10 mouse cellular contexts compared by ENCODE assay signal in the genomic region with DNA sequence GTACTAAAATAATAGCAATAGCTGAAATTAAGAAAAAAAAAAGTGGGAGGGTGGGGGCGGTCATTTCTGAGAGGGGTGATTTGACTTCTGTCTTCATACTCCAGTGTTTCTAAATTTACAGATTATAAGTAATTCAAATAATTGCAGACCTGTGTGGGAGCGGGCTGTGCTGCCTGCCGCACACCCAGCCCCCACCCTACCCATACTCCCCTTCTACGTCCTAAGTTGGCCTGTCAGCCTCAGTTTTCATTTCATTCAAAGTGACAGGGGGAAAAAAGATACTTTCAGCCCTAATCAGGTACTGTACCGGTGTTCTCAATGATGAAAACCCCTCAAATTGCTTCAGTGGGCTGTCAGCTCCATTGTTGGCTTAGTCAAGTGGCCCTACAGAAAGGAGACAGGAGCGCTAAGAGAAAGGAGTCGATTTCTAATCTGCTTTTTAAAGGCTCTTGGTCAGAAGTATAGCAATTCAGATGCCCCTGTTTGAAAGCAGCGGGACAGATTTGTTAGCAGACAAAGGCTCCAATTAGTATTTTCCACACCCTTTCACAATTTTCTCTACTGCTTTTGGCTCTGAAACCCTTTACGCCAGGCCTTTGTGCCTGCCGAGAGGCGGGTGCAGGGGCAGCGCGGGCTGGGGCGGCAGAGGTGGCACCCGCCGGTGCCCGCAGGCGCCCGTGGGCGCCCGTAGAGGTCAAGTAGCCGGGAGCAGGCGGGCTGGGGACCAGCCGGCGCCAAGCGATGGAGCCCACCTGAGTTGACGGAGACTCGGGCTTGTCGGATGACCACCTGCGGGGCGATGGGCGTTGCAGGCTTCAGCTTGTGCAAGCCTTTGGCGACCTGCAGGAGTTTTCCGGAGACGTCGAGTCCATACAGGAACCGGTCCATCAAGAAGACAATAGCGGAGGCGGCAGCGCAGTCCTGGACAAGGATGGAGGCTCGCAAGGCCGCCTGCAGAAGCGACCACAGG.
DNase-seq lines count a peak whose midpoint lies in the region; ATAC-seq and TF ChIP-seq lines count a peak whose summit lies in the region.
"Had no signal": no experiment of that assay in that cellular context is flagged by ENCODE, and none has a peak within 500 bp of the region (broad histone marks: within the 10 kb centered on the region; RNA-seq: fewer than 3 reads in every experiment).

No protein-coding gene starts in this region.

- no peak for DNase-seq in heart, postnatal 36 days
- peak; percentile 48 for DNase-seq in ES-CJ7 (ENCODE audit: low read depth, low spot score)
- peak; percentile 14 for DNase-seq in fat pad, adult 2 months (ENCODE audit: extremely low read depth, low read depth, low spot score)
- DNase-seq in limb, embryonic 14.5 days (ENCODE audit: low spot score) = no peak
- no peak for DNase-seq in frontal cortex, postnatal 25 days (ENCODE audit: low spot score in 2 of 2)
- no peak for DNase-seq in urinary bladder, postnatal 14 days (ENCODE audit: low spot score)
- DNase-seq in gastrocnemius, postnatal 10 days = no peak
- DNase-seq: cerebellum, adult 2 months had no signal

- H3K27me3 ChIP-seq in heart, embryonic 13.5 days (replicated peaks) = peaks cover 37% of the 10 kb centered on the region
- peaks cover 31% of the 10 kb centered on the region for H3K27me3 ChIP-seq in limb, embryonic 14.5 days (ENCODE audit: control insufficient read depth, insufficient read depth, low read length)
- H3K27me3 ChIP-seq: CH12.LX had no signal

- intact Hi-C loops in heart, postnatal 36 days (cut with DNase I) = no loop called here

- TF ChIP-seq POLR2A in limb, embryonic 14.5 days (IDR thresholded peaks at IDR 0.05; ENCODE audit: borderline replicate concordance, extremely low read depth, insufficient read depth, insufficient read length) = no peak

- H3K4me1 ChIP-seq in heart, embryonic 13.5 days = 0 out of 2 replicates have a peak, but pooled peaks cover 8% of the 10 kb centered on the region
- no peaks in the 10 kb centered on the region for H3K4me1 ChIP-seq in limb, embryonic 14.5 days (ENCODE audit: control insufficient read depth, insufficient read depth, low read length)

- WGBS in heart, embryonic 13.5 days = 13% methylated on average over 43 of the region's 43 CpGs
- 10% methylated on average over 43 of the region's 43 CpGs for WGBS in limb, embryonic 14.5 days

- H3K36me3 ChIP-seq in heart, embryonic 13.5 days = no peaks in the 10 kb centered on the region
- H3K36me3 ChIP-seq in limb, embryonic 14.5 days (ENCODE audit: control insufficient read depth, insufficient read depth, low read length) = no peaks in the 10 kb centered on the region

- H3K4me3 ChIP-seq in heart, embryonic 13.5 days = peak overlapping the region; percentile 42
- peak overlapping the region; percentile 31 for H3K4me3 ChIP-seq in limb, embryonic 14.5 days (replicated peaks; ENCODE audit: low read length)

- H3K4me2 ChIP-seq in heart, embryonic 13.5 days = peak overlapping the region; percentile 62
- H3K4me2 ChIP-seq in limb, embryonic 14.5 days (replicated peaks; ENCODE audit: low read depth, low read length, severe bottlenecking) = peak overlapping the region; percentile 49

- no peaks in the 10 kb centered on the region for H3K9me3 ChIP-seq in heart, embryonic 13.5 days
- H3K9me3 ChIP-seq in limb, embryonic 14.5 days (ENCODE audit: control insufficient read depth, low read length) = no peaks in the 10 kb centered on the region

- no peak overlapping the region for H3K27ac ChIP-seq in heart, embryonic 13.5 days (replicated peaks)
- H3K27ac ChIP-seq in limb, embryonic 14.5 days (replicated peaks; ENCODE audit: low read depth, low read length) = no peak overlapping the region

- no peak for ATAC-seq in heart, embryonic 13.5 days (ENCODE audit: extremely low read depth, insufficient number of reproducible peaks, low FRiP score, low TSS enrichment)
- no peak for ATAC-seq in limb, embryonic 14.5 days (ENCODE audit: low FRiP score, low read depth)

- no peak overlapping the region for H3K9ac ChIP-seq in heart, embryonic 13.5 days
- H3K9ac ChIP-seq in limb, embryonic 14.5 days (ENCODE audit: low read depth, low read length, severe bottlenecking) = peak overlapping the region; percentile 40

Comparison
In these comparisons a context has a peak if more than half of its experiments do, and no peak if none do; other contexts are left out.
1. DNase-seq: peak in ES-CJ7 (single experiment) and fat pad, adult 2 months (single experiment); none in heart, postnatal 36 days (0 of 2), limb, embryonic 14.5 days (single experiment), frontal cortex, postnatal 25 days (0 of 2), urinary bladder, postnatal 14 days (single experiment) and gastrocnemius, postnatal 10 days (single experiment).